Mouse (Mus musculus) embryonic fibroblast, embryonic 13.5 days (primary cell): ENCODE measurements at regions not wholly inside any gene's neighbourhood (a gene's known extent, or its start where the extent isn't known, plus 50 kb on each side); places are given as distances from the start of the nearest gene placed in this dataset.

Source experiments
- CTCF ChIP-seq: IDR thresholded peaks from 2 replicates; pipeline ENCODE4 v1.5.1; 2011; ENCODE audit warnings: mild to moderate bottlenecking, control low read depth, low read length, moderate library complexity, borderline replicate concordance; ENCODE audit not compliant: insufficient read depth
- POLR2A ChIP-seq: IDR thresholded peaks from 2 replicates; pipeline ENCODE4 v1.6.1; 2011; ENCODE audit warnings: low read depth, mild to moderate bottlenecking, control low read depth, low read length, moderate library complexity

DNA sequence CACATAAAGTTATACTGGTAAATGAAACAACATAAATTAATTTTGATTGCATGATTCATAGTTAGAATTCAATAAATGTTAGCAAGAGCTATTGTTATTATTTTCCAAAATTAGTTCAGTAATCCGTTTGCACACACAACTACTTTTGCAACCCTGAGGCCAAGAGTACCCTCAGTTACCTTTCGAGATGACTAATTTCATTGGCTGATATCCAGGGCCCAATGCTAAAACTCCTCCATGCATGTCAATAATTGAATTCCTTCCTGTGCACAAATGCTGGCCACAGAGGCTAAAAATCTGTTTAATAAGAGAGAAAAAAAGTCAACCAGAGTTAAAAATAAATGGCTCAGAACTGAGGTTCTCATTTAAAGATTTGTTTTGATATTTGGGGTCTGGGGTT, 685.2 kb downstream of the Epha4 start:
- TF ChIP-seq CTCF = no peak
- TF ChIP-seq POLR2A = no peak
